9 mouse cellular contexts compared by ENCODE assay signal in genomic region chr13:45469481-45470301, GRCm38 (mm10). TPM values are rescaled to one million over a fixed set of nuclear protein-coding genes. Genes with fewer than 3 reads are reported as not detected.
DNase-seq lines count a peak whose midpoint lies in the region; ATAC-seq and TF ChIP-seq lines count a peak whose summit lies in the region.
"Had no signal": no experiment of that assay in that cellular context is flagged by ENCODE, and none has a peak within 500 bp of the region (broad histone marks: within the 10 kb centered on the region; RNA-seq: fewer than 3 reads in every experiment).

No protein-coding gene starts in this region.

- H3K4me2 ChIP-seq in liver, postnatal 0 days (ENCODE audit: low read depth, low read length) = no peak overlapping the region
- peak overlapping the region; percentile 21 for H3K4me2 ChIP-seq in embryonic facial prominence, embryonic 15.5 days (replicated peaks)
- peak overlapping the region; percentile 30; the same call in 1 of the 2 replicates for H3K4me2 ChIP-seq in midbrain, embryonic 14.5 days (ENCODE audit: low read length)
- H3K4me2 ChIP-seq: heart, embryonic 15.5 days had no signal

- peaks cover 3% of the 10 kb centered on the region; the same call in 1 of the 2 replicates for H3K4me1 ChIP-seq in liver, postnatal 0 days (ENCODE audit: insufficient read depth)
- peaks cover 36% of the 10 kb centered on the region for H3K4me1 ChIP-seq in embryonic facial prominence, embryonic 15.5 days
- peaks cover 12% of the 10 kb centered on the region for H3K4me1 ChIP-seq in midbrain, embryonic 14.5 days (ENCODE audit: control insufficient read depth, insufficient read depth, low read length)

- no peak for TF ChIP-seq CTCF in liver, postnatal 0 days (IDR thresholded peaks at IDR 0.05; ENCODE audit: low read depth)
- no peak for TF ChIP-seq CTCF in layer of hippocampus, adult 2 months (conservative IDR thresholded peaks at IDR 0.05)

- H3K9ac ChIP-seq in liver, postnatal 0 days (replicated peaks) = no peak overlapping the region
- H3K9ac ChIP-seq in embryonic facial prominence, embryonic 15.5 days = no peak overlapping the region
- H3K9ac ChIP-seq in midbrain, embryonic 14.5 days (replicated peaks; ENCODE audit: low read length) = no peak overlapping the region
- H3K9ac ChIP-seq: heart, embryonic 15.5 days had no signal

- WGBS in liver, postnatal 0 days (ENCODE audit: insufficient replicate concordance) = 57% methylated on average over 19 of the region's 19 CpGs
- WGBS in embryonic facial prominence, embryonic 15.5 days = 22% methylated on average over 19 of the region's 19 CpGs
- 11% methylated on average over 19 of the region's 19 CpGs for WGBS in midbrain, embryonic 14.5 days

- ATAC-seq in liver, postnatal 0 days = no peak; the same call in 1 of the 2 replicates
- peak; percentile 74 for ATAC-seq in embryonic facial prominence, embryonic 15.5 days (ENCODE audit: insufficient number of reproducible peaks, low FRiP score, low TSS enrichment, low read depth)
- ATAC-seq in midbrain, embryonic 14.5 days (ENCODE audit: low FRiP score, low TSS enrichment) = no peak

- H3K4me3 ChIP-seq in liver, postnatal 0 days (ENCODE audit: low read depth, low read length) = no peak overlapping the region
- no peak overlapping the region for H3K4me3 ChIP-seq in embryonic facial prominence, embryonic 15.5 days (replicated peaks)
- no peak overlapping the region for H3K4me3 ChIP-seq in midbrain, embryonic 14.5 days (replicated peaks; ENCODE audit: low read depth, low read length)
- no peak overlapping the region for H3K4me3 ChIP-seq in layer of hippocampus, adult 2 months
- H3K4me3 ChIP-seq: heart, embryonic 15.5 days had no signal

- no peaks in the 10 kb centered on the region for H3K36me3 ChIP-seq in liver, postnatal 0 days (replicated peaks; ENCODE audit: insufficient read depth, low read length)
- no peaks in the 10 kb centered on the region for H3K36me3 ChIP-seq in embryonic facial prominence, embryonic 15.5 days
- no peaks in the 10 kb centered on the region for H3K36me3 ChIP-seq in midbrain, embryonic 14.5 days (ENCODE audit: control insufficient read depth, insufficient read depth, low read length)
- H3K36me3 ChIP-seq: heart, embryonic 15.5 days had no signal

- no peak for TF ChIP-seq EP300 in liver, postnatal 0 days (IDR thresholded peaks at IDR 0.05; ENCODE audit: low read depth)

- intact Hi-C loops in left cerebral cortex, postnatal 36 days (cut with DNase I) = no loop called here

- H3K27me3 ChIP-seq in liver, postnatal 0 days (ENCODE audit: insufficient read depth, low read length) = peaks cover 19% of the 10 kb centered on the region; the same call in 1 of the 2 replicates
- H3K27me3 ChIP-seq in embryonic facial prominence, embryonic 15.5 days = no peaks in the 10 kb centered on the region
- H3K27me3 ChIP-seq in midbrain, embryonic 14.5 days (ENCODE audit: control insufficient read depth, insufficient read depth, low read length) = no peaks in the 10 kb centered on the region
- H3K27me3 ChIP-seq: heart, embryonic 15.5 days had no signal

- H3K27ac ChIP-seq in liver, postnatal 0 days (ENCODE audit: low read depth) = peak overlapping the region; percentile 77
- peak overlapping the region; percentile 79 for H3K27ac ChIP-seq in embryonic facial prominence, embryonic 15.5 days (replicated peaks)
- no peak overlapping the region for H3K27ac ChIP-seq in midbrain, embryonic 14.5 days (replicated peaks; ENCODE audit: low read depth, low read length)
- H3K27ac ChIP-seq in layer of hippocampus, adult 2 months = no peak overlapping the region
- H3K27ac ChIP-seq: heart, embryonic 15.5 days had no signal

- no peaks in the 10 kb centered on the region for H3K9me3 ChIP-seq in liver, postnatal 0 days (ENCODE audit: low read length)
- no peaks in the 10 kb centered on the region for H3K9me3 ChIP-seq in embryonic facial prominence, embryonic 15.5 days (replicated peaks)
- no peaks in the 10 kb centered on the region for H3K9me3 ChIP-seq in midbrain, embryonic 14.5 days (ENCODE audit: control insufficient read depth, low read length)
- H3K9me3 ChIP-seq: heart, embryonic 15.5 days had no signal

- no peak for DNase-seq in liver, postnatal 0 days
- DNase-seq in liver = no peak
- peak; percentile 83 for DNase-seq in kidney, adult 9 months
- peak; percentile 53 for DNase-seq in midbrain, embryonic 14.5 days
- no peak for DNase-seq in thymus, adult 18-20 months
- no peak for DNase-seq in layer of hippocampus, adult 2 months (ENCODE audit: low spot score in 2 of 2)
- no peak for DNase-seq in left cerebral cortex, postnatal 36 days (ENCODE audit: low spot score in 2 of 2)

RNA-seq across cellular contexts. Expression of gene Gmpr, which starts 37.6 kb away (rescaled TPM):
- 63.6 and 75.5 TPM in 2 replicates for polyA plus RNA-seq in liver, postnatal 0 days (2015; fragmentation: Nextera tagmentation; extraction: Ambion mirVana)
- 39.3 and 39.6 TPM in 2 replicates for polyA plus RNA-seq in embryonic facial prominence, embryonic 15.5 days (2015; fragmentation: Nextera tagmentation; extraction: Ambion mirVana)
- 26.1 and 27.0 TPM in 2 replicates for polyA plus RNA-seq in midbrain, embryonic 14.5 days (2014; fragmentation: Nextera tagmentation; extraction: Ambion mirVana)
- 10 to 100 TPM; 63.7 to 66.9 TPM for total RNA-seq in layer of hippocampus, adult 2 months (2021)
- total RNA-seq in left cerebral cortex, postnatal 36 days (2021) = 10 to 100 TPM; 46.6 to 55.4 TPM

Comparison
In these comparisons a context has a peak if more than half of its experiments do, and no peak if none do; other contexts are left out.
1. DNase-seq: peak in kidney, adult 9 months (single experiment) and midbrain, embryonic 14.5 days (single experiment); none in liver, postnatal 0 days (single experiment), liver (single experiment), thymus, adult 18-20 months (0 of 2), layer of hippocampus, adult 2 months (0 of 2) and left cerebral cortex, postnatal 36 days (0 of 2).
2. H3K27ac ChIP-seq: peak in liver, postnatal 0 days (single experiment) and embryonic facial prominence, embryonic 15.5 days (single experiment); none in midbrain, embryonic 14.5 days (single experiment) and layer of hippocampus, adult 2 months (single experiment).